Mouse (Mus musculus): Measurements from ENCODE around the gene Pxylp1. TPM values are rescaled to one million over a fixed set of nuclear protein-coding genes. Genes with fewer than 3 reads are reported as not detected.

Pxylp1 gene
- polyA plus RNA-seq, 1 experiment from 2014 or later: 31.3 TPM

- no peaks in the 10 kb centered on the region for H3K27me3 ChIP-seq (ENCODE audit: control insufficient read depth, insufficient read depth, low read length)
- ATAC-seq (replicated peaks; ENCODE audit: insufficient number of reproducible peaks, low FRiP score, low TSS enrichment): no peak
- no peak overlapping the region for H3K4me2 ChIP-seq
- H3K4me1 ChIP-seq (ENCODE audit: control insufficient read depth, insufficient read depth, low read length): peaks cover 10% of the 10 kb centered on the region
- no peak overlapping the region for H3K4me3 ChIP-seq (ENCODE audit: low read depth, low read length)
- H3K9me3 ChIP-seq (replicated peaks; ENCODE audit: control insufficient read depth, low read length): 0 out of 2 replicates have a peak, but pooled peaks cover 3% of the 10 kb centered on the region
- no peak overlapping the region for H3K9ac ChIP-seq (ENCODE audit: low read depth, low read length)
- WGBS (ENCODE audit: insufficient replicate concordance): 65% methylated on average over 8 of the region's 8 CpGs
- peak overlapping the region; percentile 41; the same call in 1 of the 2 replicates for H3K27ac ChIP-seq (ENCODE audit: low read depth, low read length)
- H3K36me3 ChIP-seq (ENCODE audit: control insufficient read depth, insufficient read depth, low read length): no peaks in the 10 kb centered on the region
Measured at GRCm38 (mm10) chr9:96870104-96870503, 22.4 kb downstream of the Pxylp1 start.

- H3K4me3 ChIP-seq (ENCODE audit: low read depth, low read length): no peak overlapping the region
- no peak overlapping the region for H3K4me2 ChIP-seq
- H3K36me3 ChIP-seq (ENCODE audit: control insufficient read depth, insufficient read depth, low read length): no peaks in the 10 kb centered on the region
- WGBS (ENCODE audit: insufficient replicate concordance): 85% methylated on average over 5 of the region's 5 CpGs
- H3K27ac ChIP-seq (ENCODE audit: low read depth, low read length): no peak overlapping the region
- H3K27me3 ChIP-seq (ENCODE audit: control insufficient read depth, insufficient read depth, low read length): no peaks in the 10 kb centered on the region
- H3K9ac ChIP-seq (ENCODE audit: low read depth, low read length): no peak overlapping the region
- no peak for ATAC-seq (replicated peaks; ENCODE audit: insufficient number of reproducible peaks, low FRiP score, low TSS enrichment)
- peaks cover 15% of the 10 kb centered on the region for H3K4me1 ChIP-seq (ENCODE audit: control insufficient read depth, insufficient read depth, low read length)
- H3K9me3 ChIP-seq (replicated peaks; ENCODE audit: control insufficient read depth, low read length): 0 out of 2 replicates have a peak, but pooled peaks cover 3% of the 10 kb centered on the region
Measured at GRCm38 (mm10) chr9:96869542-96869941, 22.9 kb downstream of the Pxylp1 start.

- H3K27me3 ChIP-seq (ENCODE audit: control insufficient read depth, insufficient read depth, low read length): no peaks in the 10 kb centered on the region
- H3K9me3 ChIP-seq (replicated peaks; ENCODE audit: control insufficient read depth, low read length): 0 out of 2 replicates have a peak, but pooled peaks cover 3% of the 10 kb centered on the region
- H3K4me3 ChIP-seq (ENCODE audit: low read depth, low read length): no peak overlapping the region
- H3K36me3 ChIP-seq (ENCODE audit: control insufficient read depth, insufficient read depth, low read length): no peaks in the 10 kb centered on the region
- no peak overlapping the region for H3K9ac ChIP-seq (ENCODE audit: low read depth, low read length)
- no peak overlapping the region for H3K27ac ChIP-seq (ENCODE audit: low read depth, low read length)
- WGBS (ENCODE audit: insufficient replicate concordance): 88% methylated on average over 6 of the region's 6 CpGs
- no peak overlapping the region for H3K4me2 ChIP-seq
- H3K4me1 ChIP-seq (ENCODE audit: control insufficient read depth, insufficient read depth, low read length): peaks cover 19% of the 10 kb centered on the region
- ATAC-seq (replicated peaks; ENCODE audit: insufficient number of reproducible peaks, low FRiP score, low TSS enrichment): no peak
Measured at GRCm38 (mm10) chr9:96868546-96868945, 23.9 kb downstream of the Pxylp1 start.

GRCm38 (mm10) chr9:96867165-96867564 lies 25.3 kb downstream of the Pxylp1 start:
- H3K4me3 ChIP-seq (ENCODE audit: low read depth, low read length): no peak overlapping the region
- no peaks in the 10 kb centered on the region for H3K27me3 ChIP-seq (ENCODE audit: control insufficient read depth, insufficient read depth, low read length)
- ATAC-seq (replicated peaks; ENCODE audit: insufficient number of reproducible peaks, low FRiP score, low TSS enrichment): no peak
- H3K4me2 ChIP-seq: no peak overlapping the region
- H3K36me3 ChIP-seq (ENCODE audit: control insufficient read depth, insufficient read depth, low read length): no peaks in the 10 kb centered on the region
- 69% methylated on average over 7 of the region's 7 CpGs for WGBS (ENCODE audit: insufficient replicate concordance)
- H3K27ac ChIP-seq (ENCODE audit: low read depth, low read length): no peak overlapping the region
- 0 out of 2 replicates have a peak, but pooled peaks cover 3% of the 10 kb centered on the region for H3K9me3 ChIP-seq (replicated peaks; ENCODE audit: control insufficient read depth, low read length)
- H3K4me1 ChIP-seq (ENCODE audit: control insufficient read depth, insufficient read depth, low read length): peaks cover 27% of the 10 kb centered on the region
- no peak overlapping the region for H3K9ac ChIP-seq (ENCODE audit: low read depth, low read length)

- ATAC-seq (replicated peaks; ENCODE audit: insufficient number of reproducible peaks, low FRiP score, low TSS enrichment): no peak
- Histone ChIP-seq H3K9me3 (replicated peaks; ENCODE audit: control insufficient read depth, low read length) (0 out of 2 replicates have a peak, but pooled peaks cover 3% of the 10 kb centered on the region), H3K4me1 (ENCODE audit: control insufficient read depth, insufficient read depth, low read length) (peaks cover 33% of the 10 kb centered on the region), H3K27me3 (ENCODE audit: control insufficient read depth, insufficient read depth, low read length) (no peaks in the 10 kb centered on the region), H3K27ac (ENCODE audit: low read depth, low read length) (no peak overlapping the region), H3K4me2 (no peak overlapping the region), H3K9ac (ENCODE audit: low read depth, low read length) (no peak overlapping the region), H3K36me3 (ENCODE audit: control insufficient read depth, insufficient read depth, low read length) (no peaks in the 10 kb centered on the region), H3K4me3 (ENCODE audit: low read depth, low read length) (no peak overlapping the region)
- 88% methylated on average over 5 of the region's 5 CpGs for WGBS (ENCODE audit: insufficient replicate concordance)
Measured at GRCm38 (mm10) chr9:96866196-96866595, 26.3 kb downstream of the Pxylp1 start.

- no peak overlapping the region for H3K9ac ChIP-seq (ENCODE audit: low read depth, low read length)
- H3K4me1 ChIP-seq (ENCODE audit: control insufficient read depth, insufficient read depth, low read length): peaks cover 39% of the 10 kb centered on the region
- H3K27me3 ChIP-seq (ENCODE audit: control insufficient read depth, insufficient read depth, low read length): no peaks in the 10 kb centered on the region
- WGBS (ENCODE audit: insufficient replicate concordance): 71% methylated on average over 16 of the region's 16 CpGs
- no peak overlapping the region for H3K4me2 ChIP-seq
- no peak for ATAC-seq (replicated peaks; ENCODE audit: insufficient number of reproducible peaks, low FRiP score, low TSS enrichment)
- no peak overlapping the region for H3K27ac ChIP-seq (ENCODE audit: low read depth, low read length)
- H3K4me3 ChIP-seq (ENCODE audit: low read depth, low read length): no peak overlapping the region
- no peaks in the 10 kb centered on the region for H3K36me3 ChIP-seq (ENCODE audit: control insufficient read depth, insufficient read depth, low read length)
- H3K9me3 ChIP-seq (replicated peaks; ENCODE audit: control insufficient read depth, low read length): no peaks in the 10 kb centered on the region
Measured at GRCm38 (mm10) chr9:96865473-96866050, 26.9 kb downstream of the Pxylp1 start.

GRCm38 (mm10) chr9:96863539-96863938 lies 28.9 kb downstream of the Pxylp1 start:
- Histone ChIP-seq H3K36me3 (ENCODE audit: control insufficient read depth, insufficient read depth, low read length) (no peaks in the 10 kb centered on the region), H3K9me3 (replicated peaks; ENCODE audit: control insufficient read depth, low read length) (no peaks in the 10 kb centered on the region), H3K27ac (ENCODE audit: low read depth, low read length) (no peak overlapping the region), H3K27me3 (ENCODE audit: control insufficient read depth, insufficient read depth, low read length) (no peaks in the 10 kb centered on the region), H3K4me3 (ENCODE audit: low read depth, low read length) (no peak overlapping the region), H3K9ac (ENCODE audit: low read depth, low read length) (no peak overlapping the region), H3K4me2 (no peak overlapping the region), H3K4me1 (ENCODE audit: control insufficient read depth, insufficient read depth, low read length) (peaks cover 42% of the 10 kb centered on the region)
- ATAC-seq (replicated peaks; ENCODE audit: insufficient number of reproducible peaks, low FRiP score, low TSS enrichment): 0 out of 2 replicates have a peak, but pooled peaks have one; percentile 32
- 38% methylated on average over 3 of the region's 3 CpGs for WGBS (ENCODE audit: insufficient replicate concordance)

- WGBS (ENCODE audit: insufficient replicate concordance): 40% methylated on average over 4 of the region's 4 CpGs
- no peak for ATAC-seq (replicated peaks; ENCODE audit: insufficient number of reproducible peaks, low FRiP score, low TSS enrichment)
- no peak overlapping the region for H3K4me3 ChIP-seq (ENCODE audit: low read depth, low read length)
- H3K9me3 ChIP-seq (replicated peaks; ENCODE audit: control insufficient read depth, low read length): no peaks in the 10 kb centered on the region
- no peaks in the 10 kb centered on the region for H3K36me3 ChIP-seq (ENCODE audit: control insufficient read depth, insufficient read depth, low read length)
- no peaks in the 10 kb centered on the region for H3K27me3 ChIP-seq (ENCODE audit: control insufficient read depth, insufficient read depth, low read length)
- peaks cover 47% of the 10 kb centered on the region for H3K4me1 ChIP-seq (ENCODE audit: control insufficient read depth, insufficient read depth, low read length)
- H3K27ac ChIP-seq (ENCODE audit: low read depth, low read length): no peak overlapping the region
- no peak overlapping the region for H3K4me2 ChIP-seq
- H3K9ac ChIP-seq (ENCODE audit: low read depth, low read length): no peak overlapping the region
Measured at GRCm38 (mm10) chr9:96862836-96863235, 29.6 kb downstream of the Pxylp1 start.

GRCm38 (mm10) chr9:96861092-96861487 lies 31.4 kb downstream of the Pxylp1 start:
- no peak for ATAC-seq (replicated peaks; ENCODE audit: insufficient number of reproducible peaks, low FRiP score, low TSS enrichment)
- WGBS (ENCODE audit: insufficient replicate concordance): 73% methylated on average over 10 of the region's 10 CpGs

More at GRCm38 (mm10) chr9:96861092-96861487, 31.4 kb downstream of the Pxylp1 start:
- Histone ChIP-seq H3K4me2 (no peak overlapping the region), H3K9ac (ENCODE audit: low read depth, low read length) (no peak overlapping the region), H3K4me3 (ENCODE audit: low read depth, low read length) (no peak overlapping the region), H3K9me3 (replicated peaks; ENCODE audit: control insufficient read depth, low read length) (no peaks in the 10 kb centered on the region), H3K27ac (ENCODE audit: low read depth, low read length) (0 out of 2 replicates have a peak overlapping the region, but pooled peaks have one; percentile 1), H3K27me3 (ENCODE audit: control insufficient read depth, insufficient read depth, low read length) (no peaks in the 10 kb centered on the region), H3K36me3 (ENCODE audit: control insufficient read depth, insufficient read depth, low read length) (no peaks in the 10 kb centered on the region), H3K4me1 (ENCODE audit: control insufficient read depth, insufficient read depth, low read length) (peaks cover 53% of the 10 kb centered on the region)

All from heart, embryonic 11.5 days (tissue).